Mouse (Mus musculus) left cerebral cortex, adult 6 months (tissue): ENCODE data around the gene Zfp277. TPM values are rescaled to one million over a fixed set of nuclear protein-coding genes. Genes with fewer than 3 reads are reported as not detected.

Experiments used
- long read RNA-seq, 2 experiments: library from polyadenylated mRNA; unstranded; transcript quantifications; one replicate each; pipeline ENCODE4 v2.0.0; 2019 to 2020
- polyA plus RNA-seq: library from polyadenylated mRNA; unstranded; fragments of <200 nt; fragmentation: Nextera tagmentation; gene quantifications from 2 replicates; pipeline ENCODE4 v1.2.3, GENCODE M21; 2021

Zfp277 gene
- 24.1 and 27.2 TPM in 2 replicates for polyA plus RNA-seq
- long read RNA-seq, experiment 1, transcript Zfp277-201 (12 exons, 2,188 nt): major isoform, 205 of 231 reads
- long read RNA-seq, experiment 1, partial matches to known transcripts: 14 of 231 reads
- long read RNA-seq, experiment 1, other reads (novel, unspliced or antisense): 10 of 231 reads
- long read RNA-seq, experiment 2, transcript Zfp277-201 (12 exons, 2,188 nt): major isoform, 41 of 50 reads
- long read RNA-seq, experiment 2, partial matches to known transcripts: 5 of 50 reads
- long read RNA-seq, experiment 2, other reads (novel, unspliced or antisense): 4 of 50 reads

DNA sequence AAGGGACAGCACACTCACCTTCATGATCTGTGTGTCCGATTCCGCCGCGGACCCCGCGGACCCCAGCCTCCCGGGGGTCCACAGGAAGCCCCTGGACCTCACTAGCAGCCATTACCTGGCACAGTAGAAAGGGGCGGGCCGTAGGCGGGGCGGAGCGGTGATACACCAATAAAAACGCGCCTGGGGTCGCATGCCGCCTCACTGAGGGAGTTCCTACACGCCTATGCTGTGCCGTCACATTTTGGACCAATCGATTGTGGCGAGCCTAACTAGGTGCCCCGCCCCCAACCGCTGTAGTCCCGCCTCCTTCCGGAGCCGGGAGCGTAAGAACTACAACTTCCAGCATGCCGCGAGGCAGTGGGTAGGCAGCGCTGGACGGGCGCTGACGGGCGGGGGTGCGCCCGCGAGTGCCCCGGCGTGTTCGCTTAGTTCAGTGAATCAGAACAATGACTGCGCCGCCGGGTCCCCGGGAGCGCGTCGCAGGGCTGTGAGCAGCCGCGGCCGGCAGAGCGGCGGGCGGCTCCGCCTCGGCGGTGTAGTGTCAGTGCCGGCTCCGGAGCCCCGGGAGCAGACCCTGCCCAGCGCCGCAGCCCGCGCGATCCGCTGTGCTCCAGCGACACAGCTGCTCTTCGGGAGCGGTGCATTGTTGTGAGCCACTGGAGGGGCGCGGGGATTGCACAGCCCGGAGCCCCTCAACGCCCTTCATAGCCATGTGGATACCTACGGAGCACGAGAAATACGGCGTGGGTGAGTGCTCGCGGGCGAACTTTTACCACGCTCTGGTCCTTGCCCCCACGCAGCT is at the start of gene Zfp277, which contains the start of gene Dock4:
Gene Zfp277, minus strand, starts transcription at position 255 of the 802 bp plus-strand sequence.
Gene Dock4, plus strand, starts transcription at position 305 of the 802 bp plus-strand sequence.

Other genes starting within 250 kb of the Zfp277 start
- gene Lsmem1, start 246.4 kb downstream of the Zfp277 start, polyA plus RNA-seq: 0.65 and 1.3 TPM in 2 replicates
- 96.7 and 106 TPM in 2 replicates for gene Ifrd1, start 197.4 kb downstream of the Zfp277 start, polyA plus RNA-seq
- 12.8 and 12.9 TPM in 2 replicates for gene Dock4, start 50 bp upstream of the Zfp277 start, polyA plus RNA-seq